Mouse (Mus musculus) Muller cell, postnatal 12 days (primary cell): ENCODE data around the gene Pin1.
"Not testable (repeated sequence)": the region's sequence is repeated elsewhere in the genome, so short reads cannot be mapped to it uniquely, and the experiment has no call there.

ENCODE experiments used
- DNase-seq: peaks from one replicate; pipeline ENCODE4 v3.0.0-alpha.2; 2015; ENCODE audit errors: inconsistent ontology term

The Pin1 gene

GRCm38 (mm10) chr9:20657546-20657945 lies 5.7 kb downstream of the Pin1 start:
- no peak for DNase-seq

GRCm38 (mm10) chr9:20662325-20662724 lies 10.4 kb downstream of the Pin1 start:
- peak; percentile 64 for DNase-seq

- DNase-seq, result no peak
Measured at GRCm38 (mm10) chr9:20662874-20663273, 11.0 kb downstream of the Pin1 start.

DNA sequence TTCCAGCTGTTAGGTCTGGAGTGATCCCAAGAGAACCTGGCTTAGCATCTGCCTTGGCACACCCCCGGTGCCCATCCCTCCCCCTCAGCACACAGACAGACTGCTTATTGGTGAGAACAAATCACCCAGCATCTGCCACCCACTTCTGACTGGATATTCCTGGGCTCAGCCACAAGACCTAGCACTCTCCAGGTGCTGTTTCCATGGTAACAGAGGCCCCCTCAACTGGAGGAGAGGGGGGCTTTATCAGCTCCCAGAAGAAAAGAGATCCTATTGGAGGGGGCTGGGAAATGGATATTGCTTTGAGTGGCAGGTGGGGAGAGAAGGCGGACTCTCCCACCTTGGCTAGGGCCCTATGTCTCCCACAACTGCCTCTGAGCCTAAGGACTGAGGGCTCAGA lies 12.1 kb downstream of the Pin1 start:
- DNase-seq, result no peak

- DNase-seq, result no peak
Measured at GRCm38 (mm10) chr9:20664366-20664765, 12.5 kb downstream of the Pin1 start.

GRCm38 (mm10) chr9:20664982-20665637 lies 13.2 kb downstream of the Pin1 start:
- no peak for DNase-seq

DNA sequence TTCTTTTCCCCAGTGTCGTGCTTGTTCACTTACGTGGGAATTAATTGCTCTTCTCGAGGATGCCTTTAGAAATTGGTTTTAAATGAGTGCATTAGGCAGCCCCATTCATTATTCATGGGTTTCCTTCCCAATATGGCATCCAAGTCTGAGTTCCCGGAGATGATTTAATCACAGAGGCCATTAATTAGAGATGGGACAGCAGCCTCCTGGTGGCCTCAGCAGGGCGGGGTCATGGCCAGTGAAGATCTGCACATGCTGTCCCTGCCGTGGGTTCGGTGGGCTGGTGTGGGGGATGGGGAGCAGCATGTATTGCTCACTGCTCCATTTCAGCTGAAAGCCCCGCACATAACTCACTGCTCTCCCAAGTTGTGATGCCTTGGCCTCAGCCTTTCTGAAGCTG lies 14.0 kb downstream of the Pin1 start:
- peak; percentile 68 for DNase-seq

GRCm38 (mm10) chr9:20666510-20667034 lies 14.7 kb downstream of the Pin1 start:
- DNase-seq, result no peak

- no peak for DNase-seq
Measured at GRCm38 (mm10) chr9:20668065-20668464, 16.2 kb downstream of the Pin1 start.

- DNase-seq, result no peak
Measured at GRCm38 (mm10) chr9:20672047-20672446, 20.2 kb downstream of the Pin1 start.

- no peak for DNase-seq
Measured at GRCm38 (mm10) chr9:20677892-20678291, 26.0 kb downstream of the Pin1 start.

GRCm38 (mm10) chr9:20680378-20680958 lies 28.6 kb downstream of the Pin1 start:
- DNase-seq, result peak; percentile 90

GRCm38 (mm10) chr9:20681546-20682388 lies 29.9 kb downstream of the Pin1 start:
- DNase-seq, result peak; percentile 78

- peak; percentile 66 for DNase-seq
Measured at GRCm38 (mm10) chr9:20682389-20682722, 30.5 kb downstream of the Pin1 start.

DNA sequence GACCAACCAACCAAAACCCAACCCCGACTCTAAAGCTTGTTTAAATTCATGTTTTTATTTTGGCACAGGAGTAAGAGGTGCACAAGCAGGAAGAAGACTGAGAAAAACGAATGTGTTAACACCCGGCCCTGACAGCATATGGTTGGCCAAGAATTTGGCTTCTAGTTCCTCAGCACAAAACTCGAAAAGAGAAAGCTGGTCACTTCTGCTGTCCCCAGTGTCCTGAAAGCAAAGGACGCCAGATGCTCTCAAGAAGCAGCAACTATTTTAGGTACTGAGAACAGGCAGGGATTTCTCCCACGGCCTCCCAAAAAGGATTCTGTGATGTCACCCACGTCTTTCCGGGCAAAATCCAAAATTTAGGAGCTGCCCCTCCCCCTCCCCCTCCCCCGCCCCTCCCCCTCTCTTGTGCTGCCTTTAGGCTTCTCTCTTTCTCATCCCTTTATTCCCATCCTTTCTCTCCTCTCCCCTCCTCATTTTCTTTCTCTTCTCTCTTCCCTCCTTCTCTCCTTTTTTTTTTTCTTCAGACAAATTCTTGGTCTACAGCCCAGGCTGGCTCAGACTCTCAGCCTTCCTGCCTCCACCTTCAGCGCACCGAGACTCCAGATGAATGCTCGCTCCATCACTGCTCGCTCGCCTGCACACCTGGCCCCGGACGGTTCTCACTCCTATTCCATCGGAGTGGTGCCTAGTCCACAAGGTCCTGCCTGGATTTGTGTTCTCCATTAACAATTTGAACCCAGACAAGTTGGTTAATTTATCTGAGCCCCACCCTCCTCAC lies 33.4 kb downstream of the Pin1 start:
- no peak for DNase-seq

DNA sequence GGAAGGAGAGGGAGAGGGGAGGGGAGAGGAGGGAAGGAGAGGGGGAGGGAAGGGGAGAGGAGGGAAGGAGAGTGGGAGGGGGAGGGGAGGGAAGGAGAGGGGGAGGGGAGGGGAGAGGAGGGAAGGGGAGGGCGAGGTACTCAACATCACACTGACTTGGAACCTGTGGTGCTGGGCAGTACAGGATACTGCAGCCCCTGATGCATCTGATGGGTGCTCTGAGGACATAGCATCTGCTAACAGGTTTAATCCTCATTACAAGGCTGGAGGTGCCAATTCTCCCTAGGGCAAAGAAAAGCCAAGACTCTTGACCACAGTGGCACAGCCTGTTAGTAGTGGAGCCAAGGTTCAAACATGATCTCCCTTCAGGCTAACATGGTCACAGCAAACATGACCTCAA lies 37.5 kb downstream of the Pin1 start:
- DNase-seq, result no peak

- DNase-seq, result peak; percentile 44
Measured at GRCm38 (mm10) chr9:20689913-20690312, 38.0 kb downstream of the Pin1 start.

GRCm38 (mm10) chr9:20690449-20690848 lies 38.6 kb downstream of the Pin1 start:
- not testable (repeated sequence) for DNase-seq

GRCm38 (mm10) chr9:20692863-20693262 lies 41.0 kb downstream of the Pin1 start:
- peak; percentile 77 for DNase-seq

GRCm38 (mm10) chr9:20694721-20695235 lies 42.9 kb downstream of the Pin1 start:
- DNase-seq, result no peak

DNA sequence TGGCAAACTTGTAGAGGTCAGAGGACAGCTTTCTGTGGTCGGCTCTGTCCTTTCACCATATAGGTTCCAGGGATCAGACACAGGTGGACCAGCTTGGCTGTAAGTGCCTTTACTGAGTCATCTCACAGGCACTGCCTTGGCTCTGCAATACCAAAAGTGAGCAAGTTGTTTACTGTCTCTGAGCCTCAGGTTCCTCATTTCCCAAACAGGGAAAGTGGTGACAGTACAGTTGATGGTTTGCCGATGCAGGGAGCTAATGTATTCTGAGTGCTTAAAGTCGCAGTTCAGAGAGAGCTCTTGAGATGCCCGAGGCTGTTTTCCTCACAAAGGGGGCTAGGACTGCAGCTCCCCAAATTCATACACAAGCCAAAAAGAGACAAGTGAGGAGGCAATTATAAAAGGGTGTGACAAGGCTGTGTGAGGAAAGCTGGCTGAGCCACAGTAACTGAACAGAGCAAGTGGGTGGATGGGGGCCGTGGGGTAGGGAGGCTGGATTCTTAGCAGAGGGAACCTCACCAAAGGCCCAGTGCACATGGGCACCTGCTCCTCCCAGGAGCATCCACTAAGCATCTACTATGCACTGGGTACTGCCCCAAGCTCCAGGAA lies 44.3 kb downstream of the Pin1 start:
- DNase-seq, result no peak
